Mouse (Mus musculus): Measurements from ENCODE around the gene Dcaf15.

Gene Dcaf15

DNA sequence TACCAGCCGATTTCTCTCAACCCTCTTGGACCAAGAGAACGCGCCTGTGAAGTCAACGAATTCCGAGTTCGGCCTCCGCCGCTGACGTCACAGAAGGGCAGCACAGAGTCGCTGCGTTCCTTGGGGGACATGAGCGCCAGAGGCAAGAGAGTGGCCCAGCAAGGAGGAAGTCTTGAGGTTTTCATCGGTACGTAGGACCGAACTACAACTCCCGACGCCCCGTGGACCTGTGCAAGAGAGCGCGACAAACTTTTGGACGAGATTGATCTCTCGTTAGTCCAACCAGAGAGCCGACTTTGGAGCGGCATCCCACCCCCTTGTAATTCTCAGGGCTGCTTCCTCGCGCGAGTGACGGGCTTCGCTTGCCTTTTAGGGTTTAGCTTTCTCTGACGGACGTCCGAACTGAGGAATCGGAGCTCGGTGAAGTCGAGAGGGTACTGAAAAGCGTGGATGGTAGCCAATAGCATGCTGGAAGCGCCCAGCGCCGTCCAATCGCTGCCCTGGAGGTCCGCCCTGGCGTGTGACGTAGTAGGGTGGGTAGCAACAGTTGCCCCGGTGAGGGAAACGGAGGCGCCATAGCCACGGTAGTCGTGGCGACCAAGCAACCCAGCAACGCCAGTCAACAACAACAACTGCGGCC lies 38.2 kb downstream of the Dcaf15 start, which contains the start of gene Rfx1:
Gene Rfx1, plus strand, starts transcription at position 544 of the 640 bp plus-strand sequence.
- peak; percentile 99 to 100 for DNase-seq (ENCODE audit: low spot score in 2 of 2)

DNA sequence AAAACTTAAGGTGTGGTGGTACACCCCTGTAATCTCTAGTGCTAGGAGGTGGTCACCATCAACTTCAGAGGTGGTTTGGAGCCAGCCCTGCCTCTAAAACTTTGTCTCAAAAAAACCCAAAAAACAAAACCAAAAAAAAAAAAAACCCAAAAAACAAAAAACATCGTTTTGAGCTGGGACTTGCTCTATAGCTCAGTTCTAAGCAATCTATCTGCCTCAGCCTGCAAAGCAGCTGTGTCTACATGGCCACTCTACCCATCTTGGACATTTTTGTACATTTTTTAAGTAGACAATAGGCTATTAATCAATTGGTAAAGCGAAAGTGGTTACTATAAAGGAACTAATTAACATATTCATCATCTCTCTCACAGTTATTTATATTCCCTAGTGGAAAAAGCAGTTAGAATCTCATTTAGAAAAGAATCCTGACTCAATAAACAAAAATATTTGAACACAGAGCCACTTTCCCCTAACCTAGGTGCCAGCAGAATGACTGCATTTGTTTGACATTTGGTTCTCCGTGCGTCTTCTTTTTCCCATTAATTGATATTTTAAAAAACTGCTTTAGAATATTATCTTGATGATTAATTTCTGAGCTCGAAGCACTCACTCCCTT lies 39.0 kb downstream of the Dcaf15 start:
- DNase-seq (ENCODE audit: low spot score in 2 of 2): no peak

DNA sequence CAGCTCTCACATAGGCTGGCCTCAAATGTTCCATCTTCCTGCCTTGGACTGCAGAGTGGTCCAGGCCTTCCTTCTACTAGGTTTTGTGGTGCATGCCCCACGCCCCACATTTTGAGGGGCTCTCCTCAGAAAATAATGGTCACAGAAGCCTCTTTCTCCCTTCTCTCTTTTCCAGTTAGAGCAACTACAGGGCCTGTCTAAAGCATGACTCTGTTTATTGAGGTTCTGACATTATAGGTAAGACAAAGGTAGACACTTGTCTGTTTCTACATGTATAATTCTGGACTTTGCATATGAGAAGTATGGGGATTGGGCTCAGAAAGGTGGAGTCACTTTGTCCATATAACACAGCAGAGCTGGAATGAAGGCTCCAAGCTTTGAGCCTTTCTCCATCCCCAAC lies 39.5 kb downstream of the Dcaf15 start, which contains the start of gene Gm10643:
Gene Gm10643, minus strand, starts transcription at position 101 of the 400 bp plus-strand sequence.
- DNase-seq (ENCODE audit: low spot score in 2 of 2): no peak

DNA sequence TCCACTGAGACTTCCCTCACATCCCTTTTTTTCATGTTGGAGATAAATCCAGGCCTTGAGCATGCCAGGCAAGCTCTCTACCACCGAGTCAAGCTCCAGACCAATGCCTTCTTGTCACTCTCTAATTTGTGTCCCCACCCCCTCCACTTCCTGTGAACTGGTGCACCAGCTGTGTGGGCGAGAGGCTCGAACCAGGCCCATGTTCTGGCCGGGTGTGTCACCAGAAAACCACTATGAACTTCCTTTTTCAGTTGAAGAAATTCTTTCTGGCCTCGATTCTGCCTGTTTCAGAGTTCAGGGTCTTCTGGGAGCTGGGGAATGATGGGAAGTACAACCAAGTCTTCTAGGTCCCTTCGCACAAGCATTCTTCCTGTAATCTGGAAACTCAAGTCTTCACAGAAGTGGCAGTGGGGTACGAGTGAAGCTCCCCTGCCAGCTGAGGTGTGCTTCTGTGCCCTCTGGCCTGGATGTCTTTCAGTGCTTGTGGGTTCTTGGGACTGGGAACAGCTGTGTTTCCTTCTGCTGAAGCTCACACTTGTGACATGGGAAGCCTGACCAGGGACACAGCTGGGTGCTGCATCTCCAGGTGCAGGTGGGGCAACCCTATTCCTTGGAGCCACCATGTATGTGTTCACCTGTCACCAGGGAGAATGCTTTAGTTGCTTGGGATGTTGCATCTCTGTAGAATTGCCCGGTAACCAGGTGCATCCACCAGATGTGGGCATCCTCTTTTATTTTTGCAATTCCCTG lies 40.5 kb downstream of the Dcaf15 start:
- no peak for DNase-seq (ENCODE audit: low spot score in 2 of 2)

DNA sequence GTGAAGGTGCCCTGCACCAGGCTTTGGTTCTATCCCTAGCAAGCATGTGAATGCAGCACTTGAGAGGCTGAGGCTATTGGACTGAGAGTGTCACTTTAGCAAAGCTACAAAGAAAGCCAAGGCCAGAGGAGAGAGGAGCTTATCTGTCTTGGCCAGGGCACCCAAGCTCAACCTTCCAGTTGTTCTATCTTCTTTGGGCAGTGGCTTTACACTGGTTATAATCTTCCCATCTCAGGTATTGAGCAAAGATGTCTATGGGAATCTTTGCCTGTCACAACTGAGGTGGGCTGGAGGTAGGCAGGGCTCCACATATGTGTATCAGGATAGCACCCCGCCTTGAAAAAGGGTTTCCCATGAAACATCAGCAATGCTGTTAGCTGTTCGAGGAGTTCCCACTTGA lies 44.3 kb downstream of the Dcaf15 start:
- DNase-seq (ENCODE audit: low spot score in 2 of 2): no peak

DNA sequence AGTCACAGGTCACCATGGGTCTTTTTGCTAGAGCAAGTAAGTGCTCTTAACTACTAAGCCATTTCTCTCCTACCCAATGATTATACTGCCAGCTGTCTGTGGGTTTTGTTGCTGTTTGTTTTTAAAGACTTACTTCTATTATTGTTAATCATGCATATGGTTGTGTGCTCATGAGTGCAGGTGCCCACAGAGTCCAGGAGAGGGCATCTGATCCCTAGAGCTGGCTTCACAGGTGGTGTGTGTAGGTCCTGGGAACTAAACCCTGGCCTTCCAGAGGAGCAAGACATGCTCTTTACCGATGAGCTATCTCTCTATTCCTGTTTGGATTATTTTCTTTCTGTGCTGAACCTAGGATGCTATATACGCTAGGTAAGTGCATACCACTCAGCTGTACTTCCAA lies 45.3 kb downstream of the Dcaf15 start:
- DNase-seq (ENCODE audit: low spot score in 2 of 2): no peak

DNA sequence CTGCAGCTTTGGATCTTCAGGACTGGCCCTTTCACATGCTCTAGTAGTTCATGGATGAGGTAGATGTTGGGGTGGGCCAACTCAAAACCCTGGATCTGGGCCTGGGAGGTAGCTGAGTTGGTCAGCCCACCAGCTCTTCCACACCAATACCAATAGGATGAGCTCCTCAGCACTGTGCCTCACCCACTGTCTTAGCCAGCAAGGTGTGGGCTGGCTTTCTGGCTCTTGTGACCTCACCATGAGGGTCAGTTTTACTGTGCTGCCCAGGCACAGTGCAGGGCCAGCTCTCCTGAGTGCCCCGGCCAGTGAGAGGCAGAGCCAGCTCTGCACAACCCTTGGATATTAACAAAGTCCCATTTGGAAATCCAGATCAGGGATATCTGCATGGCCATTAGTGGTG lies 46.7 kb downstream of the Dcaf15 start:
- DNase-seq (ENCODE audit: low spot score in 2 of 2): no peak

DNA sequence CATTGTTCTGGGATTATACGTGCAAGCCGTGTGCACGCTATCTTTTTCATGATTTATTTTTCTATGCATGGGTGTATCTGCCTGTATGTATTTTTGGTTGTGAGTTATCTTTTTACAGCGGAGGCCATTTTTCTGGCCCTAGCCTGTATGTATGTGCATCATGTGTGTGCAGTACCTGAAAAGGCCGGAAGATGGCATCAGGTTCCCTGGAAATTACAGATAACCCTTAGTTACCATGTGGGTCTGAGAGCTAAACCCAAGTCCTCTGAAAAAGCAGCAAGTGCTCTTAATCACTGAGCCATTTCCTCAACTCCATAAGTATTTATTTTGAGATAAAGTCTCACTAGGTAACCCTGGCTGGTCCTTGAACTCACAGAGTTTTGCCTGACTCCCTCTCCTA lies 51.3 kb downstream of the Dcaf15 start:
- DNase-seq (ENCODE audit: low spot score in 2 of 2): no peak

DNA sequence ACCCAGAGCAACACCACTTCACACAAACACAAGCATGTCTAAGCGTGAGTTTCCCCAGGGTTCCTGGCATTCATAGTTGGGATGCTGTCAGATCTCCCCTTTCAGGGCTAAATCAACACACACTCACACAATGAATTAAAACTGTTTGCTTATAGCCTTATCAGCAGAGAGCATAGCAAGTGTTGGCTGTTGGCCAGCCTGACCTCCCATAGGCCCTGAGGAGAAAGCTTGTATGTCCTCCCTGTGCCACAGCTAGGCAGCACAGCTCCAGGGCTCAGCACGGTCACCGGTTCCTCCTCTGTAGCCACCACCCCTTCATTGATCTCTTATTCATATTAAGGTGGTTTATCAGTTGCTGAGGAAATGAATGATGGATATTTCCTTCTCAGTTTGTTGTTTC lies 51.8 kb downstream of the Dcaf15 start:
- no peak for DNase-seq (ENCODE audit: low spot score in 2 of 2)

DNA sequence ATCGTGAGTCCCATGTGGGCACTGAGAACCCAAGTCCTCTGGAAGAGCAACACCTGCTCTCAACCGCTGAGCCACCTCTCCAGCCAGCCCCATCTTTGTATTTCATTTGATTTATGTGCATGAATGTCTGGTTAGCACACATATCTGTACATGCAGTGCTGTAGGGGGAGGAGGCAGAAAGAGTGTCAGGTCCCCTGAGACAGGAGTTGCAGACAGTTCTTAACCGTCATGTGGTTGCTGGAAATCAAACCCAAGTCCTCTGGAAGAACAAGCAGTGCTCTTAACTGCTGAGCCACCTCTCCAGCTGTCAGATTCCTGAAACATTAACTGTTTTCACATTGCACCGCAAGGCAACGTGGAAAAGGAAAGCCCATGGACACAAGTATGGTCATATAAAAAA lies 56.4 kb downstream of the Dcaf15 start:
- DNase-seq (ENCODE audit: low spot score in 2 of 2): no peak
